Mouse (Mus musculus) retina, postnatal 1 day (tissue): Measurements from ENCODE around the gene Tcerg1l.

ENCODE experiments used
- DNase-seq: peaks from one replicate; pipeline ENCODE4 v3.0.0-alpha.2; 2012

Gene Tcerg1l

DNA sequence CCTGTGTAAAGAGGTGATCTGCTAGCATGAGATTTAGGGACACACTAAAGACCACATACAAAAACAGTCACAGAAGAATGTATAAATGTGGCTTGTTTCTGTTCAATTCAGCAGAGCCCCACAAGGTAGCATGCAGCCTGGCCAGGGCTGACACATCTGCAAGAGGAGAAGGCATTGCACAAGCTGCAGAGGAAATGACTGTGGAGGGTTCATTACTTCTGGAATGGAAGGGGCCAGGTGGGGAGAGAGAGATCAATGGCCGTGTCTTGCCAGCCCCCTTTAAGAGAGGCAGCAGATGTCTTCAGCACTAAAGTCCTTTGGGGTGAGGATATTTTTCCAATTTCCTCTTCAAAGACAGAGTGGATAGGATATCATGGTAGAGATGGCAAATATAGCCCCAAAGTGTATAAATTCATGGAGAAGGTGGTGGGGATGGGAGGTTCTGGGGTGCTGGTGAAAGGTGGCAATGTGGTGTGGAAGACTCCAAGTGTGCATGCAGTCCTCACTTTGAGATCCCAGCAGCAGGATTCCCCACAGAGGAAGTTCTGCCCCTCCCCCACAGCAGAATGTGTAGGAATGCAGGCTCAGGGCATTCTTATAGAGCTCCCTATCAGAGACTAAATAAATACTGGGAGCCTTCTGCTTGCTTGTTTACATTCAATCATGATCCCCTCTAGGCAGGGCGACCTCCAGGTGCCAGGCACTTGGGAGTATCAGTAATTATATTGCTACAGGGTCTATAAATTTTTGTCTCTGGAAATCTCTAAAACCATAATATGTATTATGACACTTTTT lies 40.7 kb downstream of the Tcerg1l start:
- no peak for DNase-seq

DNA sequence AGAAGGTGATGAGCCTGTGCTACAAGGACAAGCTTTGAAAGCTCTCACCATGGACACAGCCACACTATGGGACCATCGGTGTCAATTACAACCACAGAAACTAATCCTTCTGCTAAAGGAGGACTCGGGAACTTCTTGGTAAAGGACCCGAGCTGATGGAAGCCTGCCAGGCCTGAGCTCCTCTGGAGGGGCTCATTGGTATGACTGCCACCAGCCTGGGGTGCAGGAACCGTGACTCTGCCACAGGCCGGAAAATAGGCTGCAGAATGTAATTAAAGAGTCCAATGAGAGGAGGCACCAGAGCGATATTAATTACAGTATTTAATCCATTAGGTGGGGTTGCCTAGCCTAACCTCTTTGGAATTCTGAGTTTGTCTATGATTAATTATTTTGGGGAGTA lies 52.1 kb downstream of the Tcerg1l start:
- DNase-seq: no peak

DNA sequence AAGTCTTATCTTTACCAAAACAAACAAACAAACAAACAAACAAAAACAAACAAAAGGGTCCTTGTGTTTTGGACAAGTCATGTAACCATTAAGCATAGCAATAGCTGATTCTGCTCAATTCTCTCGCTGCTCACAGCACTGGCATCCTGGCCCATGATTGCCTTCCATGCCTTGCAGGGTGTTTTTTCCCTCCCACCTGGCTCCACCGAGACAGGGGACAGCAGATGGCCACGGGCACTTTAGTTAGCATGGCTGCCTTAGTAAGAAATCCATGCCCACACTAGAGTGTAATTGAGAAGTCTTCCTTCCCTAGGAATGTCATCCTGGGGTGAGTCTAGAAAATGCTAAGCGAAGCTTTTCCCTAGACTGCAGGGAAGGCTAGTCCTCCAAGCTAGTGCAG lies 59.1 kb downstream of the Tcerg1l start:
- DNase-seq: no peak

GRCm38 (mm10) chr7:138337946-138338345 lies 59.6 kb downstream of the Tcerg1l start:
- DNase-seq: no peak

GRCm38 (mm10) chr7:138332504-138333168 lies 64.9 kb downstream of the Tcerg1l start:
- no peak for DNase-seq

GRCm38 (mm10) chr7:138331266-138331665 lies 66.3 kb downstream of the Tcerg1l start:
- peak; percentile 55 for DNase-seq

DNA sequence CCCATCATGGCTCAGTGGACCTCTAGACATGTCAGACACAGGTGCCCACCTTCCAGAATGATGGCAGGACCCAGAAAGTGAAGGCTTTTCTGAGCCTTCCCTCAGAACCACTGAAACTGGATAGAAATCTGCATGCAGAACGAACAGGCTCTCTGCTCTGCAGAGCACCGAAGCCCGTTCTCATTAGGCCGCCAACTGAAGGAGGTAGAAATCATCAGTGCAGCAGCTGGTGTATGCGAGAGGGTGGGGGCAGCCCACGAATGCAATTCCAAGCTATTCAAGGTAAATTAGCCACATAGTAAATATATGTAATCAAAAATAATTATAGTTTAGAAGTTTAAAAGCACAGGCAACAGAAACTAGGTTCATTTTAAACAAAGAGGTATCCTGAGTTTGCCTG lies 68.9 kb downstream of the Tcerg1l start:
- DNase-seq: no peak

DNA sequence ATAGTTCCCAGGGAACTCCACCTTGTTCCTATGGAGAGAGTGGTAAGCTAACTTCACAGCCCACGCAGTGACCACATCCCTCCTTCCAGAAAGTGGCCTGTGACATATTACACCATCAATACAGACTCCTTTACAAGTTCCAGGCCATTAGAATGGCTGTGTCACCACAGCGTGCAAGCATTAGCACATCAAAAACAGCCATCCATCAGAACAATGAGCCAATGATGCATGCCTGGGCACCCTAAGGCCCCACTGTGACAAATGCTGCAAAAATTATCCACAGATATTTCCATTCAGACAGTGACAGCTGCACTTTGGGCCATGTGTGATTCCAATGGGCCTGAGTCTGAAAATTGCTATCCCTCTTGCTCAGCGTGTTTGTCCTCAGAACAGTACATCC lies 70.8 kb downstream of the Tcerg1l start:
- no peak for DNase-seq

DNA sequence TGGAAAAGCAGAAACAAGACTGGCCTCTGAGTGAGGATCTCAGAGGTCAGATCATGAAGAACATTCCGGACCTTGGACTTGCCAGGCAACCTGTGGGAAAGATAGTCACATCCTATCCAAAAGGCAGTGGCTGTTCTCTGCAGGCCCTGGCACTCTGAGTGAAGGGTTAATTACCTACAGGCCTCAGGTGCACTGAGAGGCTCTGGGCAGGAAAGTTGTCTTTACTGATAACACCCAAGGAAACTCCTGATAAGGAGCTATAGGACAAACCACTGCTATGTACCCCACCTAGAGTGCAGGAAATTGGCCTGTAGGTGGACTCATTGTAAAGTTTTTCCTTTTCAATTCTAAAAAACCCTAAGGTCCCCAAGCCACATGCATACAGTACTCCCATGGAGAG lies 83.8 kb downstream of the Tcerg1l start:
- no peak for DNase-seq

DNA sequence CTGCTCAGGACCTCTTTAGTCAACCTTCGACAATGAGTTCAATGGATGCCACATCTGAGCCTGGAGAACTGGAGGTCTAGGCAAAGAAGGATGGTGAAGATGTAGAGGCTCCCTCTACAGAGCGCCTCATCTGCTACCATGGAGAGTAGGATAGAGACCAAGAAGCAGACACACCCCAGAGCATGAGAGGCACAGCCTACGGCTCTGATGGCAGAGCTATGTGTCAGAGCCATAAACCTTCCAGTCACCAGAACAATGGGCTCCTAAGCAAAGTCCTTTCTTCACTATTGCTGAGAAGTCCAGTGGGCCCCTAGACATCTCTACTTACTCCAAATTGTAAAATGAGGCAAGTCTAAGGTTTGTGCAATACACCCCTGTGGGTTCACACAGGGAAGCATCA lies 91.4 kb downstream of the Tcerg1l start:
- DNase-seq: no peak

DNA sequence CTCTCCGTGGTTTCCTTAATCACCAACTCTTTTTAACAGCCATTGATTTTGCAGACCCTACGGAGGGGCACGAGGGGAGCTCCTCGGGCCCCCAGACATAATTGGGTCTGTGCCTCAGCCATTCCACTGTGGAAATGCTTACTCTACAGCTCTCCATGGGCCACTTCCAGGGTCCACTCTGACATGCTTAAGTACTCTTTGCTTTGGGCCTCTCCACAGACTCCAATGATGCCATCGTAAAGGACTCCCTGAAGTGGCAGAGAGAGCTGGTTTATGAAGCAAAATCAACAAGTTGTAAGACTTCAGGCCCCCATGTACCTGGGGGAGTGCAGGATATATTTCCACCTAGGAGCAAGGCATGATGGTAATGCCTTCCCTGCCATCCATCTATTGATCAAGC lies 112.7 kb downstream of the Tcerg1l start:
- no peak for DNase-seq

DNA sequence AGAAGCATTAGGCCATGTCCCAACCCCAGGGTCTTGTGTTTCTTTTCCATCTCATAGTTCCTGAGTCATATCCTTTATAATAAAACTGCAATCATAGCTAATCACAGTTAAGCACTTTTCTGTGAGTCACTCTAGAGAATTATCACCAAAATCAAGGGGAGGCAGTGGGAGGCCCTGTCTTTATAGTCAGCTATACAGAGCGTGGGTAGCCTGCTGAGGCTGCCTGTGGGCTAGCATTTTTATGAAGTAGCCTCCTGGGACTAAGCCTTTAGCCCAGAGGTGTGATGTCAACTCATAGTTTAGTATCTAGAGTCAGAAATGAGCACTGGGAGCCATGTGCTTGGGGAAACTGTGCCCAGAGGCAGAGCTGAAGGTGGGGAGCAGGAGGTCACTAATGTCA lies 122.3 kb downstream of the Tcerg1l start:
- no peak for DNase-seq

DNA sequence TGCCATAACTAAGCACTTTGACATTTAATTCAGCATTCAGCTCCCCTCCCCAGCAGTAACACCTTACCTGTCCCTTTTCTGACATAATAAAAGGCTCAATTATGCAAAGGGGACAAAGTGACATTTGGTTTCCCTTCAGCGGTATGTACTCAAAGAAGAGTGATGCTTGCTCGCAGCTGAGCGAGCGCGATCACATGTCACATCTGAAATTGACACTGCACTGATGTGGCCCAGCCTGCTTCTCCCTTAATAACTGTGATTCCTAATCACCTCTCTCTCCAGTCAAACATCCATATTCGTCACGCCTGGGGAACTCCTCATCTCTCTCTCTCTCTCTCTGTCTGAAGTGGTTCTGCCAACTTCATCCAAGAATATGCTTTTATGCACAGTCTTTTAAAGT lies 126.2 kb downstream of the Tcerg1l start:
- no peak for DNase-seq

DNA sequence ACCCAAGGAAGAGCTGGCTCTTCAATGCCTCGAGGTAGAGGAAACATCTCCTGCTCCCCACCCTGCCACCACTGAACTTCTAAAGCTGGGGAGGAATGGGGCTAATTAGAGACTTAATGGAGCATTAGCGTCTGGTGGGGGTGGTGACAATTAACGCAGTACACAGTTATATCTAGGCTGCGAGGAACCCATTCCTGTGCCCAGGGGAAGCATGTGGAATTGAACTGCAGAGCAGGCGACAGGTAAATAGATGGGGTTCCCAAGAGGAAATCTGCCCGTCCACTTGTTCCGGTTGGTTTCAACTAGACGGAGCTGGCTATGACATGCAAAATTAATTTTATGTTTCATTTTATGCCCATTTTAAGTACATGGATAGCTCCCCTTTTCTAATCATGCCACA lies 128.1 kb downstream of the Tcerg1l start:
- DNase-seq: no peak

GRCm38 (mm10) chr7:138267976-138268646 lies 129.4 kb downstream of the Tcerg1l start:
- DNase-seq: peak; percentile 82

DNA sequence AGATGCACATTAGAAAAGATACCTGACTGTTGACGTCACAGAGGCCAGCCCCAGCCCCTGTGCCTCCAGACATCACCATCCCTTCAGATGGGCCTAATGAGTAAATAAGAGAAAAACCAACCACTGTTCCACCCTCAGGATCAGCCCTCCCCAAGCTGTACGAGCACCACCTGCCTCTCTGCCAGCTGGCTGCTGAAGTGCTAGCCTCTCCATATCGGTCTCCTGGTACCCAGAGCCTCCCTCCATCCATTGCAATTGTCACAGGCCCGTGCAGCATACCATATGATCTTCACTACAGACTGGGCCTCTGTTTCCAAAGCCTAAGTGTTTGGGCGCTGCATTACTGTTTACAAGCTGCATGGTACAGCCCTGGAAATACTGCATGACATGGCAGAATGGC lies 148.9 kb downstream of the Tcerg1l start:
- DNase-seq: no peak

GRCm38 (mm10) chr7:138248176-138248575 lies 149.4 kb downstream of the Tcerg1l start:
- peak; percentile 42 for DNase-seq

- no peak for DNase-seq
Observed at GRCm38 (mm10) chr7:138246684-138247083, 150.8 kb downstream of the Tcerg1l start.

DNA sequence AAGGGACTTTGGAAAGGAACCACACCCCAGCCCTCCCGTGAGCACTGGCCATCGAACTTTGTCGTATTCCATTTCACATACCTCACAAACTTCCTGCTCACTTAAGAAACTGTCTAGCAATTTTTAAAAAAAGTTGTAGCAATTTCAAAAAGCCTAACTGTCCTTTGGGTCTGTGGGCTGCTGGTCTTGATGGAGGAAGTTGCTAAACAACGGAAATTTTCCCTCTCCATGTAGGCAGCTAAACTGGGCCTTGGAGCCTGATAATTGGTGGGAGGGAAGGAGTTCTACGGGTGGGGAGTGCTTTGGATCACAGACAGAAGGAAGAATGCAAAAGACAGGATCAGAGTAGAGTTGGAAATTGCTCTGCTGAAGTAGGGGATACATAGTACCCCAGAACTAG lies 155.3 kb downstream of the Tcerg1l start:
- no peak for DNase-seq

- no peak for DNase-seq
Observed at GRCm38 (mm10) chr7:138237708-138238225, 159.8 kb downstream of the Tcerg1l start.

- no peak for DNase-seq
Observed at GRCm38 (mm10) chr7:138224252-138224651, 173.3 kb downstream of the Tcerg1l start.

DNA sequence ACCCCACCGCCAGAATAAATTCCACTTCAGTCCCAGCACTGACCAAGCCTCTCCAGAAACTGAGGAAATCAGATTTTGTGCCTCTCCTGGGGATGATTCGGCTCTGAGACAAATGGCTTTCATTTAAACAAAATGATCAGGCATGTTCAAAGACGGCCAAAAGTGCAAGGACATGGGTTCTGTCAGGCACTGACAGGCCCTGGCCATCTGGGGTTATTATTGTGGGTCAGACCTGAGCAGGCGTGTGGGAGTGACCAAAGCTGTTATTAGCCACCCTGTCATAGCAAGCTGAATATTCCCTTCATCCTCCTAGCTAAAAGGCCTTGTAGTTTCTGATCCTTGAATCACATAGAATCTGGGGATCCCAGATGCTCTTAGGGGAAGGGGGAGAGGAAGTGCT lies 174.6 kb downstream of the Tcerg1l start:
- DNase-seq: no peak

DNA sequence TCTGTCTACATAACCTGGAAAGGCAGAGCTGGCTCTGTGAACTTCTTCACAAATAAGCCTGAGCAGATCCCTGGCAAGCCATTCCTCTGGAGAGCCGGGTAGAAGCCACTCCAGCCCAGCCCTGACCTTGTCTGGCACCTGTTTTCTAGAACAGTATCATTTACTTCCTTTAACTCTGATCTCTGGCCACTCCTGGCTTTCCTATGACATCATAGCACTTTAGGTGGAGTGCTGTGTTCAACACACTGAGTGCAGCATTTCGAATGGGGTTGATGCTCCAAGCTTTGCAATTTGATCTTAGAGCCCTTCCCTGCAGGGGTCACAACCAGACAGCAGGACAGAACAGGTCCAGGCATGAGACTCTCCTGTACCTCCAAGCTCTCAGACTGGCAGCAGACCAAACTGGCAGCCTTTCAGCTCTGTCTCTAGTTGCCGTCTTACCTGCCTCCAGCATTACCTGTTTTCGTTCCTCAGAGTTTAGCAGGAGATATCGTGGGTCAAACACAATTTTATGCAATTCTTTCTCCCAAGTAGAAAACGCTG lies 179.9 kb downstream of the Tcerg1l start:
- no peak for DNase-seq
